ENCODE assay signal across 7 mouse cellular contexts in the genomic region with DNA sequence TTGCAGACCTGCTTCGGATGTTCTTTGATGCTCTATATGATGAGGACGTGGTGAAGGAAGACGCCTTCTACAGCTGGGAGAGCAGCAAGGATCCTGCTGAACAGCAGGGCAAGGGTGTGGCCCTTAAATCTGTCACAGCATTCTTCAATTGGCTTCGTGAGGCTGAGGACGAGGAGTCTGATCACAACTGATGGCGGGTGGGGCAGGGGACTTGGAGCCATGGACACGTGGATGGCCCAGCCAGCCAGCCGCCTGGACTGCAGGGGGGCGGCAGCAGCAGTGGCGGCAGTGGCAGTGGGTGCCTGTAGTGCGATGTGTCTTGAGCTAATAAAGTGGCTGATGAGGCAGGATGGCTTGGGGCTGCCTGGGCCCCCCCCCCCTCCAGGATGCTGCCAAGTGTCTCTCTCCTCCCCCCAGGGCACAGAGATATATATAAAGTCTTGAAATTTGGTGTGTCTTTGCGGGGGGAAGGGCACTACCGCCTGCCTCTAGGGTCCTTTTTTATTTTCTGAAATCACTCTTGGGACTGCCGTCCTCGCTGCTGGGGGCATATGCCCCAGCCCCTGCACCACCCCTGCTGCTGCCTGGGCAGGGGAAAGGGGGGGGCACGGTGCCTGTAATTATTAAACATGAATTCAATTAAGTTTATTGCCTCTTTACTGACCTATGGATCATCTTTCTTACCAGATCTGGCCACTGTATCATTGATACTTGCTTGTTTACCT. TPM values are rescaled to one million over a fixed set of nuclear protein-coding genes. Genes with fewer than 3 reads are reported as not detected.
DNase-seq lines count a peak whose midpoint lies in the region; ATAC-seq and TF ChIP-seq lines count a peak whose summit lies in the region.

No protein-coding gene starts in this region.

- no peaks in the 10 kb centered on the region for H3K9me3 ChIP-seq in embryonic facial prominence, embryonic 12.5 days
- no peaks in the 10 kb centered on the region for H3K9me3 ChIP-seq in intestine, embryonic 14.5 days (ENCODE audit: control insufficient read depth, low read length)
- no peaks in the 10 kb centered on the region for H3K9me3 ChIP-seq in neural tube, embryonic 14.5 days (ENCODE audit: control insufficient read depth, low read length)

- H3K27ac ChIP-seq in left cerebral cortex, adult 2 months, result peak overlapping the region; percentile 88
- H3K27ac ChIP-seq in embryonic facial prominence, embryonic 12.5 days, result no peak overlapping the region
- 0 out of 2 replicates have a peak overlapping the region, but pooled peaks have one; percentile 89 for H3K27ac ChIP-seq in intestine, embryonic 14.5 days (ENCODE audit: low read depth)
- peak overlapping the region; percentile 94 for H3K27ac ChIP-seq in neural tube, embryonic 14.5 days (ENCODE audit: low read depth, low read length)

- TF ChIP-seq CTCF in left cerebral cortex, adult 2 months (IDR thresholded peaks at IDR 0.05), result no peak

- H3K4me3 ChIP-seq in left cerebral cortex, adult 2 months, result peak overlapping the region; percentile 72; the same call in 1 of the 2 replicates
- no peak overlapping the region for H3K4me3 ChIP-seq in embryonic facial prominence, embryonic 12.5 days
- no peak overlapping the region for H3K4me3 ChIP-seq in intestine, embryonic 14.5 days (ENCODE audit: low read depth, low read length)
- no peak overlapping the region for H3K4me3 ChIP-seq in neural tube, embryonic 14.5 days (ENCODE audit: low read depth, low read length)

- no peak overlapping the region for H3K9ac ChIP-seq in embryonic facial prominence, embryonic 12.5 days
- no peak overlapping the region for H3K9ac ChIP-seq in intestine, embryonic 14.5 days (ENCODE audit: low read length)
- no peak overlapping the region for H3K9ac ChIP-seq in neural tube, embryonic 14.5 days (replicated peaks; ENCODE audit: low read depth, low read length)

- intact Hi-C loops in left cerebral cortex, adult 2 months (cut with DNase I), result loop anchor here (2.0 kb wide), 1 partner anchor 14 kb away; no protein-coding TSS in a partner anchor
- intact Hi-C loops in gastrocnemius, postnatal 14 days (cut with DNase I; ENCODE audit: low total_unique reads), result no loop called here

- 43% methylated on average over 16 of the region's 16 CpGs for whole genome bisulfite sequencing in embryonic facial prominence, embryonic 12.5 days
- 50% methylated on average over 16 of the region's 16 CpGs for WGBS in intestine, embryonic 14.5 days
- WGBS in neural tube, embryonic 14.5 days, result 35% methylated on average over 16 of the region's 16 CpGs

- H3K4me2 ChIP-seq in embryonic facial prominence, embryonic 12.5 days (replicated peaks), result peak overlapping the region; percentile 74
- H3K4me2 ChIP-seq in intestine, embryonic 14.5 days (ENCODE audit: low read length), result peak overlapping the region; percentile 75; the same call in 1 of the 2 replicates
- H3K4me2 ChIP-seq in neural tube, embryonic 14.5 days (ENCODE audit: low read depth, low read length), result peak overlapping the region; percentile 86

- no peak for ATAC-seq in embryonic facial prominence, embryonic 12.5 days (ENCODE audit: insufficient number of reproducible peaks, insufficient read depth, low FRiP score, low TSS enrichment)
- no peak for ATAC-seq in intestine, embryonic 14.5 days (replicated peaks; ENCODE audit: low FRiP score, low TSS enrichment, low read depth)
- no peak for ATAC-seq in neural tube, embryonic 14.5 days (ENCODE audit: low read depth)

- H3K36me3 ChIP-seq in embryonic facial prominence, embryonic 12.5 days, result peaks cover 47% of the 10 kb centered on the region
- H3K36me3 ChIP-seq in intestine, embryonic 14.5 days (ENCODE audit: control insufficient read depth, insufficient read depth, low read length), result peaks cover 46% of the 10 kb centered on the region
- H3K36me3 ChIP-seq in neural tube, embryonic 14.5 days (ENCODE audit: control insufficient read depth, insufficient read depth, low read length), result peaks cover 31% of the 10 kb centered on the region

- peak in 1 of 2 experiments; percentile 26 for DNase-seq in left cerebral cortex, adult 2 months (ENCODE audit: extremely low spot score in 1 of 2, low spot score in 2 of 2)
- no peak for DNase-seq in left cerebral cortex, adult 9 months (ENCODE audit: low spot score in 2 of 2)
- no peak for DNase-seq in intestine, embryonic 14.5 days (ENCODE audit: low spot score)
- no peak for DNase-seq in gastrocnemius, postnatal 14 days
- DNase-seq in thymus, postnatal 14 days, result no peak

- H3K4me1 ChIP-seq in embryonic facial prominence, embryonic 12.5 days, result peaks cover 19% of the 10 kb centered on the region; the same call in 1 of the 2 replicates
- H3K4me1 ChIP-seq in intestine, embryonic 14.5 days (replicated peaks; ENCODE audit: control insufficient read depth, insufficient read depth, low read length), result peaks cover 15% of the 10 kb centered on the region
- peaks cover 35% of the 10 kb centered on the region for H3K4me1 ChIP-seq in neural tube, embryonic 14.5 days (ENCODE audit: control insufficient read depth, insufficient read depth, low read length)

- H3K27me3 ChIP-seq in embryonic facial prominence, embryonic 12.5 days, result no peaks in the 10 kb centered on the region
- no peaks in the 10 kb centered on the region for H3K27me3 ChIP-seq in intestine, embryonic 14.5 days (replicated peaks; ENCODE audit: control insufficient read depth, insufficient read depth, low read length)
- H3K27me3 ChIP-seq in neural tube, embryonic 14.5 days (ENCODE audit: control insufficient read depth, insufficient read depth, low read length), result no peaks in the 10 kb centered on the region

RNA-seq across cellular contexts. Expression of gene Fam131a, which starts 0.6 kb away (rescaled TPM):
- 100 to 1,000 TPM; 320 to 343 TPM for total RNA-seq in left cerebral cortex, adult 2 months (2021)
- polyA plus RNA-seq in embryonic facial prominence, embryonic 12.5 days (2016; fragmentation: Nextera tagmentation; extraction: Ambion mirVana), result 7.2 and 7.7 TPM in 2 replicates
- 8.7 and 9.1 TPM in 2 replicates for polyA plus RNA-seq in intestine, embryonic 14.5 days (2014; fragmentation: Nextera tagmentation; extraction: Ambion mirVana)
- polyA plus RNA-seq in neural tube, embryonic 14.5 days (2014; fragmentation: Nextera tagmentation; extraction: Ambion mirVana), result 42.5 and 48.2 TPM in 2 replicates
- total RNA-seq in gastrocnemius, postnatal 14 days (2021), result 10 to 100 TPM; 28.7 to 34.5 TPM

RNA-seq across cellular contexts. Expression of gene Eif4g1, which starts 24.3 kb away (rescaled TPM):
- total RNA-seq in left cerebral cortex, adult 2 months (2021), result 100 to 1,000 TPM; 278 to 283 TPM
- polyA plus RNA-seq in embryonic facial prominence, embryonic 12.5 days (2016; fragmentation: Nextera tagmentation; extraction: Ambion mirVana), result 213 and 218 TPM in 2 replicates
- 157 and 171 TPM in 2 replicates for polyA plus RNA-seq in intestine, embryonic 14.5 days (2014; fragmentation: Nextera tagmentation; extraction: Ambion mirVana)
- 112 and 134 TPM in 2 replicates for polyA plus RNA-seq in neural tube, embryonic 14.5 days (2014; fragmentation: Nextera tagmentation; extraction: Ambion mirVana)
- total RNA-seq in gastrocnemius, postnatal 14 days (2021), result 100 to 1,000 TPM; 303 to 309 TPM

RNA-seq across cellular contexts. Expression of gene Polr2h, which starts 25.1 kb away (rescaled TPM):
- total RNA-seq in left cerebral cortex, adult 2 months (2021), result 10 to 100 TPM; 22.5 to 28.6 TPM
- 110 and 118 TPM in 2 replicates for polyA plus RNA-seq in embryonic facial prominence, embryonic 12.5 days (2016; fragmentation: Nextera tagmentation; extraction: Ambion mirVana)
- polyA plus RNA-seq in intestine, embryonic 14.5 days (2014; fragmentation: Nextera tagmentation; extraction: Ambion mirVana), result 125 and 133 TPM in 2 replicates
- 91.4 and 100 TPM in 2 replicates for polyA plus RNA-seq in neural tube, embryonic 14.5 days (2014; fragmentation: Nextera tagmentation; extraction: Ambion mirVana)
- 10 to 100 TPM; 10.9 to 14.1 TPM for total RNA-seq in gastrocnemius, postnatal 14 days (2021)

RNA-seq across cellular contexts. Expression of gene Clcn2, which starts 25.1 kb away (rescaled TPM):
- 10 to 100 TPM; 74.8 to 79.3 TPM for total RNA-seq in left cerebral cortex, adult 2 months (2021)
- polyA plus RNA-seq in embryonic facial prominence, embryonic 12.5 days (2016; fragmentation: Nextera tagmentation; extraction: Ambion mirVana), result 28.8 and 31.6 TPM in 2 replicates
- polyA plus RNA-seq in intestine, embryonic 14.5 days (2014; fragmentation: Nextera tagmentation; extraction: Ambion mirVana), result 15.1 and 15.9 TPM in 2 replicates
- polyA plus RNA-seq in neural tube, embryonic 14.5 days (2014; fragmentation: Nextera tagmentation; extraction: Ambion mirVana), result 30.7 and 31.3 TPM in 2 replicates
- total RNA-seq in gastrocnemius, postnatal 14 days (2021), result 1 to 10 TPM; 2.3 to 2.7 TPM

RNA-seq across cellular contexts. Expression of gene Chrd, which starts 40.5 kb away (rescaled TPM):
- total RNA-seq in left cerebral cortex, adult 2 months (2021), result 10 to 100 TPM; 50.5 to 56.3 TPM
- 4.7 and 5.9 TPM in 2 replicates for polyA plus RNA-seq in embryonic facial prominence, embryonic 12.5 days (2016; fragmentation: Nextera tagmentation; extraction: Ambion mirVana)
- 3.7 and 4.2 TPM in 2 replicates for polyA plus RNA-seq in intestine, embryonic 14.5 days (2014; fragmentation: Nextera tagmentation; extraction: Ambion mirVana)
- 6.6 and 7.0 TPM in 2 replicates for polyA plus RNA-seq in neural tube, embryonic 14.5 days (2014; fragmentation: Nextera tagmentation; extraction: Ambion mirVana)
- 1 to 10 TPM; 3.7 to 4.6 TPM for total RNA-seq in gastrocnemius, postnatal 14 days (2021)
